Mouse (Mus musculus) megakaryocyte-erythroid progenitor cell, adult 5-6 weeks (primary cell): ENCODE data around the gene Riox1. TPM values are rescaled to one million over a fixed set of nuclear protein-coding genes. Genes with fewer than 3 reads are reported as not detected.
A peak's percentile ranks its signal among the peaks of the same experiment; 100 is the strongest.

Source experiments
- ATAC-seq: replicated peaks from 2 replicates; pipeline ENCODE4 v1.8.0; 2016; ENCODE audit warnings: mild to moderate bottlenecking, inconsistent platforms; ENCODE audit not compliant: severe bottlenecking, poor library complexity, low FRiP score, low TSS enrichment
- total RNA-seq, 2 experiments: library from RNA; stranded (forward) in 1 of 2; stranded (reverse) in 1 of 2; fragments of 200-1000, 215-1000 nt in 1 of 2; fragments of >200 nt in 1 of 2; fragmentation: Nextera tagmentation in 1 of 2; gene quantifications; 2 replicates each; pipeline ENCODE4 v1.2.3; 2014 to 2017

Gene Riox1
- total RNA-seq, 2 experiments from 2014 or later = 15.3 to 15.5 TPM

DNA sequence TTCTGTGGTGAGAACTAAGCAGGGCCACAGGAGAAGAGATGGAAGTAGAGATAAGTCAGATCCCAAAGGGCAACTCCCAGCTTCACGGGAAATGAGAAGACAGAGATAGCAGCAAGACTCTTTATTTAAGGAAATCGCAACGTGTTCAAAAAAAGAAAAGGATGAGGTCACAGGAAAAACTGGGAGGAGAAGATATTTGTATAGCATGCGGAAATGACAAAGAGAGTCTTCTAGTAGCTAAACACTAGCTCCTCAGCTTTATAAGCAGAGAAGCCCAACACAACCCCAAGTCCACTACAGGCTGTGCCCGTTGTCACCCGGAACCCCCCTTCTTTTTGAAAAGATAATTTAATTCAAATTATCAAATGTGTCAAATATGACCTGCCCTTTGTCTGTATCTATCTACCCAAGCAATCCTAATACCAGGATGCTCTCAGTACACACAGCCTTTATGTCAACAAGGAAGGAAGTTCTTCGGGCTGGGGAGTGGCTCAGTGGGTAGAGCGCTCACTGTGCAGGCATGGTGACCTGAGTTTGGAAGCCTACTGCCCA is 3.1 kb upstream of the Riox1 start:
- no peak for ATAC-seq

DNA sequence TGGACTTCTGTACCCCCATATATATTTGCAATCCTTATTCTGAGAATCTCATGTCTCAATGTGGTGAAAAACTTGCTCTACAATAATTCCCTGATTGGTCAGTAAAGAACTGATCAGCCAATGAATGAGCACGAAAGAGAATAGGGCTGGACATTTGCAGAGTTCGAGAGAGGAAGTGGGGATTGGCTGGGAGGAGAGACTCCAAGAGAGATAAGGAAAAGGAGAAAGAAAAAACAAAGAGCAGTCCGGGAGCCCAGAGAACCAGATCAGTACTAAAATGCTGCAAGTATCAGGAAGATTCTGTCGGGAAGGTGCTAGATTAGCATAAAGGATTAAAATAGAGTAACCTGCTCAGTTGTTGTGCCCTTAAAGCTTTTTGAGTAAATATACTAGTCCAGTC is 1.4 kb upstream of the Riox1 start:
- peak; percentile 54 for ATAC-seq

DNA sequence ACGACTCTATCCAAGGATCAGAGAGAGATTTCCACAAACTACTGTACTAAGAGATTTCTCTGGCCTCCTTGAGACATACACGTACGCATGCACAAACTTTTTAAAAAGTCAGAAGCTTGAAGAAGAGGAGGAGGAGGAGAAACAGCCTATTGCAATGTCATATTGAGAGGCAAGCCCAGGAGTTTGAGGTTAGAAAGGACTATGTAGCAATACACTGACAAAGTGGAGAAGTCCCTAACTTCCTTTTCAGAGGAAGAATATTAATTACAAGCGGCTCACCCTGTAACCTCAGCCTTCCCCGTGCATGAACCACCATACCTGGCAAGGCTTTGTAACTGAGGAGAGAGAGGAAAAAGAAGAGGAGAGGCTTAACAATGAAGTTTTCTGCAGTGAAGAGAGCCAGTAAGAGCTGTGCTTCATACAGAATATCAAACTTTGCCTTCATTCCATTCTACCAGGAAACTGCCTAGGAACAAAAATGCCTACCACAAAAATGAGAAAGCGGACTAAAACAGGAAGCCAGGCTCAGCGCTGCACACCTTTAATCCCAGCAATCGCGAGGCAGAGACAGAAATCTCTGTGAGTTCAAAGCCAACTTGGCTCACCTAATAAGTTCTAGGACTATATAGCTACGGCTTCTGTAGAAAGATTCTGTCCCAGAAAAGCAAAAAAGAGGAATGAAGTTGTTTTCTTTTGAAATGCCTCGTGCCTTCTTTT is 474 bp upstream of the Riox1 start:
- ATAC-seq = no peak

DNA sequence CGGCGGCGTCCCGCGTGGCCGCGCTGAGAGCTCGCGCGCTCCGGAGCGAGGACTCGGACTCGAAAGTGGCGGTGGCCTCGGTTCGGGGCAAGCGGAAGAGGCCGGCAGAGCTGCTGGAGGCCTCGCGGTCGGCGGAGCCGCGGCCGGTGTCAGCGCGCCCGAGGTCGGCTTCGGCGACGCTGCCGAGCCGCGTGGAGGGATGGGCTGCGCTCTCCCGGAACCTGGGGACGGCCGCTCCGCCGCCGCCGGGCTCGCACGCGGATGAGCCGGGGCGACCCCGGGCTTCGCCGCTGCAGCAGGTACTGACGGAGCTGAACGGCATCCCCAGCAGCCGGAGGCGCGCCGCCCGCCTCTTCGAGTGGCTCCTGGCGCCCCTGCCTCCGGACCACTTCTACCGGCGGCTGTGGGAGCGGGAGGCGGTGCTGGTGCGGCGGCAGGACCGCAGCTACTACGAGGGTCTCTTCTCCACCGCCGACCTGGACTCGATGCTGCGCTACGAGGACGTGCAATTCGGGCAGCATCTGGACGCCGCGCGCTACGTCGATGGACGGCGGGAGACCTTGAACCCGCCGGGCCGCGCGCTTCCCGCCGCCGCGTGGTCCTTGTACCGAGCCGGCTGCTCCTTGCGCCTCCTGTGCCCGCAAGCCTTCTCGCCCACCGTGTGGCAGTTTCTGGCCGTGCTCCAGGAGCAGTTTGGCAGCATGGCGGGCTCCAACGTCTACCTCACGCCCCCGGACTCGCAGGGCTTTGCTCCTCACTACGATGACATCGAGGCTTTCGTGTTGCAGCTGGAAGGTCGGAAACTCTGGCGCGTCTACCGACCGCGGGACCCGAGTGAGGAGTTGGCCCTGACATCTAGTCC is 663 bp downstream of the Riox1 start:
- peak; percentile 42 for ATAC-seq

DNA sequence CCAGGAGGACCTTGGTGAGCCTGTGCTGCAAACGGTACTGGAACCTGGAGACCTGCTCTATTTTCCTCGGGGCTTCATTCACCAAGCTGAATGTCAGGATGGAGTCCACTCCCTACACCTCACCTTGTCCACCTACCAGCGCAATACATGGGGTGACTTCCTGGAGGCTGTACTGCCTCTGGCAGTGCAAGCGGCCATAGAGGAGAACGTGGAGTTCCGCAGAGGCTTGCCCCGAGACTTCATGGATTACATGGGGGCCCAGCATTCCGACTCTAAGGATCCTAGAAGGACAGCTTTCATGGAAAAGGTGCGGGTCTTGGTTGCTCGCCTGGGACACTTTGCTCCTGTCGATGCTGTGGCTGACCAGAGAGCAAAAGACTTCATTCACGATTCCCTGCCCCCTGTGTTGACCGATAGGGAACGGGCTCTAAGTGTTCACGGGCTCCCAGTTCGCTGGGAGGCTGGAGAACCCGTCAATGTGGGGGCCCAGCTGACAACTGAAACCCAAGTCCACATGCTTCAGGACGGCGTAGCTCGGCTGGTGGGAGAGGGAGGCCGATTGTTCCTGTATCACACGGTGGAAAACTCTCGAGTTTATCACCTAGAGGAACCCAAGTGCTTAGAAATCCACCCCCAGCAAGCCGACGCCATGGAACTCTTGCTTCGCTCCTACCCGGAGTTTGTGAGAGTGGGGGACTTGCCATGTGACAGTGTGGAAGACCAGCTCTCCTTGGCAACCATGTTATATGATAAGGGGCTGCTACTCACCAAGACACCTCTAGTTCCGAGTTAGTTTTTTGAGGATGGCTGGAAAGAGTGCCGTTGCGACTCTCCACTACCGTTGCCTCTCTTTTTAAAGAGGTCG is 1.5 kb downstream of the Riox1 start:
- ATAC-seq = no peak

DNA sequence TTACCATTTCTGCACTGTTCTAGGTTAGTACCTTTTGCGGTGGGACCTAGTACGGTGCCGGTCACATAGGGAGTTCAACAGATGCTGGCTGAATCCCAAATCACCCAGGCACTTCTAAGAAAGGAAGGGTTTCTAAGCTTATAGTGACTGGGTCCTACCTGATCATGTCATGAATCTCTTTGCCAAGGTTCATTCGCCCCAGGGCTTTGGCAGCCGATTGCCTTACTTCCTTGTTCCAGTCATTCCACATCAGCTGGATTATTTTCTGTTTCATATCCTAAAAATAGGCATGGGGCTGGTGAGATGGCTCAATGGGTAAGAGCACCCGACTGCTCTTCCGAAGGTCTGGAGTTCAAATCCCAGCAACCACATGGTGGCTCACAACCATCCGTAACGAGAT is 7.9 kb downstream of the Riox1 start:
- no peak for ATAC-seq

DNA sequence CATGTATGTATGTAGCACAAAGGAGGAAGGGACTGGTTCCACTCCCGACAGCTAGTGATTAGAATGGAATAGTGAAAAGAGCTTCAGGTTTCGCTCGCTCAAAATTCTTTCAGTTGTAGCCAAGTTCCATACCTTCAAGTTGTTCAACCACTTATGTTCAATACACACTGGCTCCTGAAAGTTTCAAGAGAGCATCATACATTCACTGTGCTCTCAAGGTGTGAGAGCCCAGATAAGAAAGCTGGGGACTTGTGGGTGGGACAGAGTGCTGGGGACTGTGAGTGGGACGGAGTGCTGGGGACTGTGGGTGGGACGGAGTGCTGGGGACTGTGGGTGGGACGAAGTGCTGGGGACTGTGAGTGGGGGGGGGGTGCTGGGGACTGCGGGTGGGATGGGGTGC is 14.8 kb downstream of the Riox1 start:
- ATAC-seq = no peak

DNA sequence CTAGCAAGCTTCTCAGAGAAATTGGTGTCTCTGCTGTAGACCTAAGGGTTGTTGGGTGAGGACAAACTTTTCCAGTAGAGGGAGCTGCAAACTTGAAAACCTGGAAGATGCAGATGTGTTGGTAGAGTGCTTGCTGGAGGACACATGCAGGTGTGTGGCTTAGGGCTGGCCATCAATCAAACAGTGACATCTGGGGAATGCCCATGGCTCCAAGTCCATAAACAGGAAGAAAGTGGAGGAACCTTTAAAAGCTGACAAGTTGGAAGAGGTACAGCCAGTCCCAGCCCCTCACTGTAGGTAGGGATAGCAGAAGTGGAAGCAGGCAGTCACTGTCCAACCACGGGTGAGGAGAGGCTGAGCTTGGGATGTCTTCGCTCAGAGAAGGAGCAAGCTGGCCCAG is 21.7 kb downstream of the Riox1 start:
- ATAC-seq = peak; percentile 70; the same call in 1 of the 2 replicates

DNA sequence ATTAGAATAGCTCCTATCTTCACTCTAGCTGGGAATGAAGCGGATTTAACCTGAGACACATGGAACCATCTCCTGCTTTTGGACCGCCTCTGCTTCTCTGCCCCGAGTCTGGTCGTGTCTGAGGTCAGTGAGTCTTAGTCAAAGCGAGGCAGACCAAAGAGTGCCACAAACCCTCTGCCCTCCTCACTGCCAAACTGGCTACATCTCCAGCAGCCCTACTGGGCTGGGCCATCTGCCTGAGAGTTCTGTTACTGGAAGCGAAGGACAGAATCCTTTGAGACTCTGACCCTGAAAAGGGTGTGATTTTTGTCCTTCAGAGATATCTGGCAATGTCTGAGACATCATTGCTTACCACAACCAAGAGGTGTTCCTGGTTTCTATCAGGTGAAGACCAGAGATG is 28.5 kb downstream of the Riox1 start:
- no peak for ATAC-seq

DNA sequence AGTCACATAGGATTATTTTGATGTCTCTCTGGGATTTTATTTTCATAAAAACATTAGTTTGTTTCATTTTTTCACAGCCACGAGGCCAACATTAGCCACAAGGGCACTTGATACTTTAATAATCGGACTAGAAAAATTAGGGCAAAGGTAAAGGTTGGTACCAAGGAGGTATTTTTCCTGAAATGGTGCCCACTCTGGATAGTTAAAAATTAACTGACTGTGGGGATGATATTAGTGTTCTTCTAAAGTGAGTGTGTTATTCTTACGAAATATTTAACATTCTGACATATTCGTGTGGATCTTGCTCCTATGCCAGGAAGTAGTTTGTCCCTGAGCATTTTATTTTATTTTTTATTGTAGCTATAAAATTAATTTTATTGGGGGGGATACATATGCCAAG is 31.2 kb downstream of the Riox1 start:
- ATAC-seq = no peak

DNA sequence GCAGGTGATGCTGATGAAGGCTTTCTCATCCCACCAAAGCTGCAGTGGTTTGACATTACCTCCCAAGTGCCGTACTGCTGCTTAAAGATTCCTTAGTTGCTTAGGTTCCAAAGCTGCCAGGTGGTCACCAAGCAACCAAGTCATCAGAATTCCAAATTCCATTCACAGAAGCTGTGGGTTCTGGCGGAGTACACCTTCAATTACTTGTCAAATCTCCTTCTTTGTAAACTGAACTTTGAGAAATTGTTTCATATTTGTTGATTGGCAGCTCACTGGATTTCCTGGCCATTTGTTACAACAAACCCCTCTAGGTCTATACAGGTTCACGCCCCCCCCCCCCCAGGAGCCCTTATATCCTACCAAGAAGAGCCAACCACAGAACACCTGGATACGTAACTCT is 34.3 kb downstream of the Riox1 start, which contains the start of gene Heatr4:
Gene Heatr4 (minus strand): TSS at position 101 of the 400 bp plus-strand sequence.
- ATAC-seq = no peak

DNA sequence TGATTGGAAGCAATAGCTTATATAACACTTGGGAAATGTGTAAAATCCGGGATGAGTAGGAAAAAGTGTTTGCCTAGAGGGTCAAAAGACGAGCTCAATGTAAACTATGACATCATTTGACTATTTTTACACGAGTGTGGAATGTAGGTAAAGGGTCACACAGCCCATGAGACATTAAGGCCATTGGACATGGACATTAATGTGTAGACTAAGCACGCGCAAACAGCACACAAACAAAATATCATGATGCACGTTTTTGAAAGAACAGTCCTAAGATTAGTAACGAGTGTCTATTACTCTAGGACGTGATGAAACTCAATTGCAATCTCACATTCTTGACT is 36.8 kb downstream of the Riox1 start:
- ATAC-seq = peak; percentile 15; the same call in 1 of the 2 replicates

DNA sequence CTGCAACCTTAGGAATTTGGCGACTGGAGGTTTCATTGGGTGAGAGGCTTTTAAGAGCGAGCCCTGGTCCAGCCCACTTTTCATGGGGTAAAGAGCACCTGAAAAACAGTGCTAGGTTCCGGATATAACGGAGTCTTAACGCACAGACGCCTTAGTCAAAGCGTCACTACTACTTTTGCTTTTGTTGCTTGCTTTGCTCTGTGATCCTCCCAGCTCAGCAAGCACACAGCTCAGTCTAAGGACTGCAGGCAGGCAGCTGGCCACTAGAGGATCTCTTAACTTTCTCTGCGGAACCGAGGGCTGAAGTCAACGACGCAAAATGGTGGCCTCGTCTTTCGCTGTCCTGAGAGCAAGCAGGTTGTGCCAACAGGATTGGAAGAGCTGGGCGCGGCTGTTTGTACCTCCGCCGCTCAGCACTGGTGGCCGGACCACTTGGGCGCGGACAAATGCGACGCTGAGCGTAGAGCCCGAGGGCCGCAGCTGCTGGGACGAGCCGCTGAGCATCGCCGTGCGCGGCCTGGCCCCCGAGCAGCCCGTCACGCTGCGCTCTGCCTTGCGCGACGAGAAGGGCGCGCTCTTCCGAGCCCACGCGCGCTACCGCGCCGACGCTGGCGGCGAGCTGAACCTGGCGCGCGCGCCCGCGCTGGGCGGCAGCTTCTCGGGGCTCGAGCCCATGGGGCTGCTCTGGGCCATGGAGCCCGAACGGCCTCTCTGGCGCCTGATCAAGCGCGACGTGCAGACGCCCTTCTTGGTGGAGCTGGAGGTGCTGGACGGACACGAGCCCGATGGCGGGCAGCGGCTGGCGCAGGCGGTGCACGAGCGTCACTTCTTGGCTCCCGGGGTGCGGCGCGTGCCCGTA is 37.4 kb downstream of the Riox1 start, which contains the start of gene Acot2:
Gene Acot2 (plus strand): TSS at position 279 of the 859 bp plus-strand sequence.
- ATAC-seq = peak; percentile 91

DNA sequence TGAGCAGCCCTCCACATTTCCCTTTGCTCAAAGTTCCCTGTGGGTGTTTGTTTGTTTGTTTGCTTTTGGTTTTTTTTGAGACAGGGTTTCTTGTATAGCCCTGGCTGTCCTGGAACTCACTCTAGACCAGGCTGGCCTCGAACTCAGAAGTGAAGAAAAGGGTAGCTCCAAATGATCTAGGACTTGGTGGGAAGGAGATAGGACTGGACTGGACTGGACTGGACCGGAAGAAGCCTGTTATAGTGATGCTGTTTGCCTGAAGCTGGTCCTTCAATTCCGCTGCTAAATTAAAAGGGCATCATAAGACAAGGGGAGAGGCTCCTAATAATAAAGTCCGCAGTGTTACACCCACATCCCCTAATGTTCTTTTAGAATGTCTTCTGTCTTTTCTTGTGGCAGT is 38.1 kb downstream of the Riox1 start:
- no peak for ATAC-seq

DNA sequence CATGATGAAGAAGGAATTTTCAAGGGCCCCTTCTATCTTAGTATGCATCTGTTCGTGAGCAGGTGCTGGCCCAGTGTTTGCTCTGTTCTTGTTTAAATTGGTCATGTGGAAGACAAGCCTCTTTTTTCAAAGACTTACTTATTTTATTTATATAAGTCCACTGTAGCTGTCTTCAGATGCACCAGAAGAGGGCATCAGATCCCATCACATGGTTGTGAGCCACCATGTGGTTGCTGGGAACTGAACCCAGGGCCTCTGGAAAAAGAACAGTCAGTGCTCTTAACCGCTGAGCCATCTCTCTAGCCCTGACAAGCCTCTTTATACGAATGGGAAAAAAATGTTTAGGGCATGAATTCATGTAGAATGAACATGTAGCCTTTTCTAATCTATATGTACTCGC is 39.0 kb downstream of the Riox1 start:
- ATAC-seq = no peak

DNA sequence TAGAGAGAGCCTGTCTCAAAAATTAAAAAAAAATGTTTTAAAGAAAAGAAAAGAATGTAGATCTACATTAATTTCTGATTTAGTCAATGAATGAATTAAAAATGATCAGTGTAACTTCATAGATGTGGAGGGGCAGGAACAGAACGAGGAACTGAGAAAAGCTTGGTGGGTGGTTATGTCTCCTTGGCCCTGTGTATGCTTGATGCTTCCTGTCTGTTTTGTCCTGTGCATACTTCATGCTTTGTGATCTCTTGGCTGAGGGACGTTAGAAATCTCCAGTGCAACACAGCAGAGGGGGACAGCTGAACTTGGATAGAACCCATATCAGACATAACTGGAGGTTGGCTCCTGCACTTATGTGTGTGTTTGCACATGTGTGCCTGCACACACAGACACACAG is 46.8 kb downstream of the Riox1 start:
- no peak for ATAC-seq

DNA sequence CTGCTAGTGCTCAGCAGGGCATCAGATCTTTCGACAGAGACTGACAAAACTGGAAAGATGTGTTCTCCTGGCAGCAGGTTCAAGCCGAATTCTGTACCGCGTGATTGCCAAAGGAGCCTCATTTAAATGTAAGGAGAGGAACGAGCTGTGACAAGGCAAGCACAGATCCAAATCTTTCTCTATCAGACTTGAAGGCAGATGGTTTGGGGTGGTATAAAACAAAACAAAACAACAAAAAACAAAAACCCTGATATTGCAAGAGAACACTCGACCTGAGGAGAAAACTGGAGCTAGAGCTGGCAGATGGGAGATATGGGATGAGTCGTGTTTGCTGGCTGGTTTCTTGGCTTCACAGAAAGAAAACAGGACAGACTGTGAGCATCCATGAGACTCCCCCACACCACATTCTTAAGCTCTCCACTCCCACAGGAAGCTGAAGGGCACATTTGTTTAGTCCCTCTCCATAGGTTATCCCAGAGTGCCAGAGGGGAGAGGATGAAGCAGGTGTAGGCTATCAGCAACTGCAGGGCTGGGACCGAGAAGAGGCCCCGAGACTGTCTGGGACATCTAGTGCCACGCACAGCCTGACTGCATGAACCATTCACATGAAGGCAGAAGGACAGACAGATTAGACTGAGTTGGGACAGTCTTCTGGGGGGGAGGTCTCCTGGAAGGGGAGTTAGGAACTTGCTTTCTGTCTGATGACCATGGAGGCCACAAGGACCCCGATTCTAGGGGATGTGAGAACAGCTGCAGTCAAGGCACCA is 48.1 kb downstream of the Riox1 start:
- ATAC-seq = peak; percentile 60; the same call in 1 of the 2 replicates

DNA sequence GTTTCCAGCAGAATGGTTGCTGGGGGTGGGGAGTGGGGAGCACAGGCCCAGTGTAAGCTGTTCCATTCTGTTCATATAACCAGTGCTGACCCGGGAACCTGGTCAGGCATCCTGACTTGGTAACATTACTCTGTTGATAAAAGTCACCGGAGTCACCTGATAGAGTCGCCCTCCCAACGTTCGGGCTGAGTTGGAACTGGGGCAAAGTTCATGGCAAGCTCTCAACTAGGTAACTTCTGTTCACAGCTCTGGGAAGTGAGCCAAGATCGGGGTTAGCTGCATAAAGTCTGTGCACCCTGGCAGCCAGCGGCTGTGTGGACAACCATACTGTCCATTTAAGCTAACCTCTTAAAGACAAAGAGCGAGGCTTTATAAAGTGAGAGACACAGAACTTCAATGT is 48.8 kb downstream of the Riox1 start:
- peak; percentile 76 for ATAC-seq
